Mouse (Mus musculus) granulocyte monocyte progenitor cell, adult 5-6 weeks (primary cell): Measurements from ENCODE around the gene Grk3. TPM values are rescaled to one million over a fixed set of nuclear protein-coding genes. Genes with fewer than 3 reads are reported as not detected.

Source experiments
- ATAC-seq: replicated peaks from 2 replicates; pipeline ENCODE4 v1.8.0; 2016; ENCODE audit warnings: mild to moderate bottlenecking, moderate TSS enrichment, inconsistent platforms; ENCODE audit not compliant: poor library complexity, severe bottlenecking
- total RNA-seq, 2 experiments: library from RNA; stranded (forward) in 1 of 2; stranded (reverse) in 1 of 2; fragments of 200-712, 200-1000 nt in 1 of 2; fragments of >200 nt in 1 of 2; fragmentation: Nextera tagmentation in 1 of 2; gene quantifications; 2 replicates each; pipeline ENCODE4 v1.2.3; 2014 to 2017

Grk3 gene
- total RNA-seq, 2 experiments from 2014 or later: 22.5 to 39.1 TPM

- ATAC-seq: no peak
These were observed 69.7 kb downstream of the Grk3 start for GRCm38 (mm10) chr5:112945925-112946324.

GRCm38 (mm10) chr5:112942244-112942643 is 73.3 kb downstream of the Grk3 start:
- ATAC-seq: no peak

DNA sequence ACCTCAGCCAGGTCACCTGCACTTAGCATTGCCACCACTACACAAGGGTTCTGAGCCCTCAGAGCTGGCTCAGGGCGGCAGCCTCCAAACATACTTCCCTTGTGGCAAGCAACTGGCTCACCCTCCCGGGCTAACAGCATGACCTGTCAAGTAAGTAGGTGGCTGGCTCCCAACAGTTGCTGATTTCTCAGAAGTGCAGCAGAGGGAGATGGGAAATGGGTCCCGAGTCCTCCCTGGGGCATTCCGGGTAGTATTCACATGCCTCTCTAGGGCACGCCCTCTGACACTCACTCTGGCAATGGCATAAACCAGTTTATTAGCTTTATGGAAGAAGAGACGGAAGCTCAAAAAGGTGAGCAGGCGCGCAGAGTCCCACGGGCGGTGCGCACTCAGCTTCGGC is 74.6 kb downstream of the Grk3 start:
- ATAC-seq: no peak

DNA sequence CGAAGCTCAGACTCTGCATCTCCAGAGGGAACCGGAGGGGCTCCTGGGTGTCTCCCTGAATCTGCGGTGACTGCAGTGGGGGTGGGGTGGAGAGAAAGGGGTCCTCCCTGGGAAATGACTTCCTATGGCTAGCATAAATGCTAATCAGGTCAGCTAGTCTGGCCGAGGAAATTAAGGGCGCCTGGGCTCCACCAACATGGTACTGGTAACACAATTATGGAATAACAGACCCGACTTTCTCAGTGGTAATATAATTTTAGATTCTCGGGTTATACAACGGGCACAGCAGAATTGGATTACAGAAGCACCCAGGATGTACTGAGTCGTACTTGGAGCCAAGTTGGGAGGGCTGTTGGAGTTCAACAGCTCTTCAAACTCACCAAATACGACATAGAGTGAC is 79.0 kb downstream of the Grk3 start:
- ATAC-seq: no peak

DNA sequence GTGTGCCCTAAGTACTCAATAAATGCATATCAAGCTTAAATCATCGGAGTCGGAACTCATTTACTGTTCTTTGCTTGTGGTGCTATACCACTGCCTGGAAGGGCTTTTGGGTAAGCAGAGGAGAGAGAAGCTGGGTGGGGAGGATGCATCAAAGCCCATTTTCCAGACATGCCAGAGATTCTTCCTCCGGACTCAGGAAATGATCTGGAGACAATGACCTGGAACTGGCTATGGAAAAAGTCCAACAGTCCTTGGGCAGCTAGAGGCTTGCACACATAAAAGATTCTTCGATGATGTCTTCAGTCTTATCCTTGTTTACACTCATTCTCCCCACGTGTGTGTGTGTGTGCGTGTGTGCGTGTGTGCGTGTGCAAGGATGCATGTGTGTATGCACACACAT is 80.2 kb downstream of the Grk3 start:
- no peak for ATAC-seq

DNA sequence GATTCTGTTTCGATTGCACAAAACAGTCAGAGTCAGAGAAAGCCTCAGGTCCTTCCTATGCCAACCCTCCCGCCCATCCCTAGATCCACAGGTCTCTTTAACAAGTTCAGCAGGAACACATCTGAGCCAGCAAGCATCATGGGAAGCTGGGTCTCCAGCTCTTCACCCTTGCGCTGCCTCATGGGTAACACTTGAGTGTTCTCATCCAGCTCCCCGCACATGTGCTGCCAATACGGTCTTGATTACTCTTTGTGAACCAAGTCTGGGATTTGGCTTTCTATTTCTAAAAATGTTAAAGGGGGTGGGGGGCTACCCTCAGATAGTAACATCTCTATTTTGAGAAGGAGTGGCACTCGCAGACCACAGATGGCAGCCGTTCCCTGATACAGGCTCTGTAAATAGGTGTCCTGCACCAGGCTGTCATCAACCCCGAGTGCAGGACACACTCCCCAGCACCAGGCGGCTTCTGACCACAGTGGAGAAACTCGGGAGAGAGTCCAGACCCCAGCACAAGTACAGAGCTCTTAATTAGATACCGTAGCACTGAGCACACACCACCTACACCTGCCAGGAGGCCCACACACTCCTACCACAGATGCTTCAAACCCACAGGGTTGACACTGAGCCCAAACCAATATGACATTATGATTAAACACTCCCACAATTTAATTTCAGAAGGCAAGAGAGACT is 82.6 kb downstream of the Grk3 start:
- no peak for ATAC-seq

DNA sequence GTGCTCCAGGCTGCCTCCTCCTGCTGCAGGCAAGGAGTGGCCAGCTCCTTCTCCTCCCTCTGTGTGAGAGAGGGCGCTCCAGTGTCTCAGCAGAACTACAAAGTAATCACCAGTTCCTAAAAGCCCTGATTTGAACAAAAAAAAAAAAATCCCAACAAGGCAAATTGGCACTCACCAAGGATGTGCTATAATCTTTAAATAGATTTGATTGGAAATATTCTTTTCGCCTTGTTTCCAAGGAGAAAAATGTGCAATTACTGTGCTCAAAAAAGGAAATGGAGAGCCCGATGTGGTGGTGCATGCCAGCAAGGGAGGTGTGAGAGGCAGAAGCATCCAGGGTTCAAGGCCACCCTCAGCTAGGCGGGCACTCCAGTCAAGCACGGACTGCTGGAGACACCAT is 83.7 kb downstream of the Grk3 start:
- no peak for ATAC-seq

GRCm38 (mm10) chr5:112928201-112928881 is 87.2 kb downstream of the Grk3 start:
- ATAC-seq: no peak

- no peak for ATAC-seq
These were observed 90.2 kb downstream of the Grk3 start for GRCm38 (mm10) chr5:112925422-112925821.

GRCm38 (mm10) chr5:112924806-112925205 is 90.8 kb downstream of the Grk3 start:
- no peak for ATAC-seq

DNA sequence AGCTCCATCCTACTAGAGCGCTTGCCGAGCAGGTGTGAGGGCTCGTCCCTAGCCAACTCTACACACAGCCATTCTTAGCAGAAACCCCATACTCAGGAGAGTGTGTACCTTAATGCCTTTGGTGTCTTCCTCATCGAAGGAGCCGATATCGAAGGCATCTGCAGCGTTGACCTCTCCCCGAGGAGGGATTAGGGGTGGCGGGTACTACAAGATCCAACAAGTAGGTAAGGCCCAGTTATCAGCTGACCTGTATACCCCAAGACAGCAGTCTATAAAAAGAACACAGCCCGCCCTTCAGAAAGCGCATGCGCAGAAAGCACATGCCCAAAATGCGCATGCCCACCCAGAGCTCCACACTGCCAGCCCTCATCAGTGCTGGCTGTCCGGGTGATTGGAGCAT is 91.8 kb downstream of the Grk3 start:
- ATAC-seq: no peak

DNA sequence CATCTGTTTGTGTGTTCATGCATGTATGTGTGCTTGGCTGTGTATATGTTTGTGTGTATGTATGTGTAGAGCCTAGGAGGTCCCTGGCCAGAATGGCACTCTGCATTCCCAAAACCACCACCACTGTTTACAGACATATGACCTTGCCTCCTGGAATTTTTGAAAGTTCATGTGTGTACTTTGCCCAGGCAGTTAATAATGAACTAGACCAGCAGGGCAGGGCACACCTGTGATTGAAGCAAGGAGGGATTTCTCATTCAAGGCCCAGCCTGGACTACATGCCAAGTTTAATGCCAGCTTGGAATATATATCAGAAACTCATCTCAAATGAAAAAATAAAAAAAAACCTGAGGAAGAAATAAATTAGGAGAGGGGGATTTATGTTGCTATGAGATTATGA is 93.7 kb downstream of the Grk3 start:
- ATAC-seq: no peak

GRCm38 (mm10) chr5:112910381-112910780 is 105.2 kb downstream of the Grk3 start:
- no peak for ATAC-seq

DNA sequence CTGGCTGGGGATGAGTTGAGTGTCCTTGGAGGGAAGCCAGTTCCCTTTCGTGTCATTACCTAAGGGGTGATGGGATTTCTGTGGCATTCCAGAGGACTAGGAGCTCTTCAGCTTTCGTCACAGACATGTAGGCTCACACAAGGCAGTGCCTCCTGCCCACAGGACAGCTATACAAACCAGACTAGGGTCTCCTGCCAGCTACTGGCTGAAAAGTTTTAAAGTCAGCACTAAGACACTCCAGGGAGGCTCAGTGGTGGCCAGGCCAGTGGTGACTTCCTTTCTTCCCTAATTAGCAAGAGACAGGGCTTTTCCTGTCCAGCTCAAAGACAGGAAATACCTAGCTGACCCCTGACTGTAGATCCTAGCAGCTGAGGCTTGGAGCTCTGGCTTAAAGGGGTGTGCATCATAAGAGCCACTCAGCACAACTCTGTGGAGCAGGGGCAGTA is 107.4 kb downstream of the Grk3 start:
- ATAC-seq: no peak

- no peak; the same call in 1 of the 2 replicates for ATAC-seq
These were observed 108.1 kb downstream of the Grk3 start for GRCm38 (mm10) chr5:112907504-112907903.

DNA sequence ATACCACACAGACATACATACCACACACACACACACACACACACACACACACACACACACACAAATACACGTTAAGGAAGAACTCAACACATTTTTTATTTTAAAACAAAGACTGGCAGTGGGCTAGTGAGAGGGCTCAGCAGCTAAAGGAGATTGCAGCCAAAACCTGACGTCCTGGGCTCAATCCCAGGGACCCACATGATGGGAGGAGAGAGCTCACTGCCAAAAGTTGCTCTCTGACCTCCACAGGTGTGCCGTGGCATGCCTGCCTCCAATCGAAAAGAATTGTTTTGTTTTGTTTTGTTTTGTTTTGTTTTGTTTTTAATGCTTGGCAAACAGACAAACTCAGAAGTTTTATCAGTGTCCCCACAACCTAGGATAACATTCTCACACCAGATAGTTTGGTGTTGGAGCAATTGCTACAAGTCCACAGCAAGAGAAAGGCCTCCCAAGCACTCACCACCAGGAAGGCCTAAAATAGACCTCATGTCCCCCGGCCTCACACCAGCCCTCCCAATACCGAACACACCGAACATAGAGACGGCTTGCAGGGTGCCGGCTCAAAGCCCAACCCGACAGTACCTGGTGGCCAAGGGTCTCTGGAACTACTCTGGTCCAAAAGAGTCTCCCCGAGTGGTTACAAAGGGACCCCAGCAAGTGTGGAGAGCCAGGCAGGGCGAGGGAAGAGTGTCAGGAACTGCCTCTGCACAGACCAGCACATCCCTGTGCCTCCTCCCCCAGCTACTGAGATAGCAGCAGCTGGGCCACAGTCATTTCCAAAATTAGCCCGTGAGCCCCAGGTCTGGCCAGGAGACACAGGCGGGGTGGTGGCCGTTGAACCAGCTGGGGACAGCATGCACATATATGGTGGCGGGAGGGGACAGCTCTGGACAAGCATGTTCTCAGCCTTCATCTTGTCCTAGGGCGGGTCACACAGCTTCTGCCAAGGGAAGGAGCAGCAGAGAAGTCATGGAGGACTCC is 119.6 kb downstream of the Grk3 start, which contains the start of gene Myo18b:
Myo18b (minus strand) TSS at position 689 of the 981 bp plus-strand sequence.
- no peak for ATAC-seq

DNA sequence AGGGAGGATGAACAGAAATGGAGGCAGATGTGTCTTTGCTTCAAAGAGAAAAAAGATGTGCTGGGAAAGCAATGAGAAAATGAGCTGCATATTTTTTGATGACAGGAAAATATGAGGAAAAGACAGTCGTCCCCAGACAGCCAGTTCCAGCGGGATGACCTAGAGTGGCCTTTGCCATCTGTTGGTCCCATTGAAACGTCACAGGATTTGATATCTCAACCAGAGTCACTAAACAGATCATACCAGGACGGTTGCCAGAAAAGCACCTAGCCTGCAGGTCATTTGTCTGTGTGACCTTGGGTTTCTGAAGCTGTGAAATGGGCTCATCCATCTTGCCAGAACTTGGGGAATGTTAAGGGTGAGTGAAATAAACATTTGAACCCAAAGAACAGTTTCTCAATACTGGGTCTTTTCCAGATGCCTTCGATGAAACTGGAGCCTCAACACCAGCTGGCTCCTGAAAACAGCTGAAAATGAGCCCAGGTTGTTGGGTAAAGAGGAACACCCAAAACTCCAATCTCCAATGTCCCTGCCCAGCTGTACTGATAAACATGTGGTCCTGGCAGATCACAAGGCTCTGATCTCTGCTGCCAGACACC is 122.0 kb downstream of the Grk3 start:
- no peak for ATAC-seq

GRCm38 (mm10) chr5:112892411-112892810 is 123.2 kb downstream of the Grk3 start:
- ATAC-seq: no peak

DNA sequence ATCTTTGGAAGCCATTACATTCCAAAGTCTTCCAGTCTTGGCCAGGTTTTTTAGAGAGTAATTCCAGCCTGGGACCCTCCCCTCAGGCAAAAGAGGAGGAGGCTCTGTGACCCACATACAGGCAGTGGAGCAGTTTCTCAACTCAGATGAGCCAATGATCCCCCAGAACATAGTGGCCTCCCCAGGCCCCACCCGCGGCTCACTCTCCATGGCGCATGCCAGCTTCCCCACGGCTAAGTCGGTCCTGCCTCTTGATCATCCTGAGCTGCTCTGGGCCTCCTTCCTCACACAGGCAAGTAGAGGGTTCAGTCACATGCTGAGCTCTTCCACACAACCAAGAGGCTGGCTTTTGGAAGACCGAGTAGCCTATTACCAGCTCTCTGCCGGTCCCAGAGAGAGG is 126.9 kb downstream of the Grk3 start:
- ATAC-seq: no peak
